Mouse (Mus musculus): Measurements from ENCODE around the gene Lamc2. TPM values are rescaled to one million over a fixed set of nuclear protein-coding genes. Genes with fewer than 3 reads are reported as not detected.

The Lamc2 gene
- polyA plus RNA-seq, 1 experiment from 2014 or later: 10.0 TPM

- Histone ChIP-seq H3K4me1 (peaks cover 22% of the 10 kb centered on the region), H3K27ac (replicated peaks) (no peak overlapping the region), H3K36me3 (peaks cover 7% of the 10 kb centered on the region; the same call in 1 of the 2 replicates), H3K9ac (no peak overlapping the region), H3K4me3 (no peak overlapping the region), H3K27me3 (replicated peaks) (no peaks in the 10 kb centered on the region), H3K4me2 (no peak overlapping the region), H3K9me3 (no peaks in the 10 kb centered on the region)
- ATAC-seq (ENCODE audit: extremely low read depth, insufficient number of reproducible peaks, low FRiP score, low TSS enrichment): no peak
- 66% methylated on average over 11 of the region's 11 CpGs for WGBS
Measured at GRCm38 (mm10) chr1:153144021-153144420, 42.2 kb downstream of the Lamc2 start.

- WGBS: 14% methylated on average over 8 of the region's 8 CpGs
- ATAC-seq (ENCODE audit: extremely low read depth, insufficient number of reproducible peaks, low FRiP score, low TSS enrichment): no peak
- Histone ChIP-seq H3K27me3 (replicated peaks) (no peaks in the 10 kb centered on the region), H3K36me3 (no peaks in the 10 kb centered on the region), H3K4me3 (no peak overlapping the region), H3K27ac (replicated peaks) (0 out of 2 replicates have a peak overlapping the region, but pooled peaks have one; percentile 30), H3K9me3 (no peaks in the 10 kb centered on the region), H3K4me1 (peaks cover 37% of the 10 kb centered on the region), H3K4me2 (no peak overlapping the region), H3K9ac (no peak overlapping the region; the same call in 1 of the 2 replicates)
Measured at GRCm38 (mm10) chr1:153140747-153141228, 45.5 kb downstream of the Lamc2 start.

GRCm38 (mm10) chr1:153140265-153140664, 46.0 kb downstream of the Lamc2 start:
- Histone ChIP-seq H3K9ac (peak overlapping the region; percentile 20; the same call in 1 of the 2 replicates), H3K27me3 (replicated peaks) (no peaks in the 10 kb centered on the region), H3K36me3 (no peaks in the 10 kb centered on the region), H3K9me3 (no peaks in the 10 kb centered on the region), H3K4me2 (no peak overlapping the region), H3K27ac (replicated peaks) (0 out of 2 replicates have a peak overlapping the region, but pooled peaks have one; percentile 30), H3K4me3 (no peak overlapping the region), H3K4me1 (peaks cover 38% of the 10 kb centered on the region)
- no peak for ATAC-seq (ENCODE audit: extremely low read depth, insufficient number of reproducible peaks, low FRiP score, low TSS enrichment)
- 70% methylated on average over 11 of the region's 11 CpGs for WGBS

GRCm38 (mm10) chr1:153139635-153140034, 46.6 kb downstream of the Lamc2 start:
- H3K9me3 ChIP-seq: no peaks in the 10 kb centered on the region
- H3K4me2 ChIP-seq: no peak overlapping the region
- no peaks in the 10 kb centered on the region for H3K36me3 ChIP-seq
- H3K4me1 ChIP-seq: peaks cover 44% of the 10 kb centered on the region
- H3K27ac ChIP-seq (replicated peaks): 0 out of 2 replicates have a peak overlapping the region, but pooled peaks have one; percentile 15
- no peaks in the 10 kb centered on the region for H3K27me3 ChIP-seq (replicated peaks)
- no peak overlapping the region for H3K4me3 ChIP-seq
- no peak for ATAC-seq (ENCODE audit: extremely low read depth, insufficient number of reproducible peaks, low FRiP score, low TSS enrichment)
- H3K9ac ChIP-seq: peak overlapping the region; percentile 20; the same call in 1 of the 2 replicates
- WGBS: 28% methylated on average over 7 of the region's 7 CpGs

GRCm38 (mm10) chr1:153138486-153138885, 47.8 kb downstream of the Lamc2 start:
- WGBS: 82% methylated on average over 5 of the region's 5 CpGs
- no peak for ATAC-seq (ENCODE audit: extremely low read depth, insufficient number of reproducible peaks, low FRiP score, low TSS enrichment)
- no peak overlapping the region for H3K27ac ChIP-seq (replicated peaks)
- H3K36me3 ChIP-seq: no peaks in the 10 kb centered on the region
- H3K4me3 ChIP-seq: no peak overlapping the region
- no peak overlapping the region for H3K4me2 ChIP-seq
- H3K9me3 ChIP-seq: no peaks in the 10 kb centered on the region
- H3K27me3 ChIP-seq (replicated peaks): no peaks in the 10 kb centered on the region
- H3K9ac ChIP-seq: no peak overlapping the region
- H3K4me1 ChIP-seq: peaks cover 56% of the 10 kb centered on the region

- H3K9ac ChIP-seq: no peak overlapping the region
- H3K27me3 ChIP-seq (replicated peaks): no peaks in the 10 kb centered on the region
- no peak overlapping the region for H3K4me2 ChIP-seq
- no peak for ATAC-seq (ENCODE audit: extremely low read depth, insufficient number of reproducible peaks, low FRiP score, low TSS enrichment)
- H3K4me1 ChIP-seq: peaks cover 66% of the 10 kb centered on the region
- no peak overlapping the region for H3K4me3 ChIP-seq
- H3K27ac ChIP-seq (replicated peaks): no peak overlapping the region
- no peaks in the 10 kb centered on the region for H3K9me3 ChIP-seq
- H3K36me3 ChIP-seq: no peaks in the 10 kb centered on the region
- 54% methylated on average over 13 of the region's 13 CpGs for WGBS
Measured at GRCm38 (mm10) chr1:153136647-153137046, 49.6 kb downstream of the Lamc2 start.

- peak overlapping the region; percentile 67 for H3K9ac ChIP-seq
- H3K36me3 ChIP-seq: no peaks in the 10 kb centered on the region
- WGBS: 12% methylated on average over 9 of the region's 9 CpGs
- H3K4me3 ChIP-seq: no peak overlapping the region
- no peaks in the 10 kb centered on the region for H3K9me3 ChIP-seq
- peak overlapping the region; percentile 34 for H3K4me2 ChIP-seq
- peak overlapping the region; percentile 94 for H3K27ac ChIP-seq (replicated peaks)
- ATAC-seq (ENCODE audit: extremely low read depth, insufficient number of reproducible peaks, low FRiP score, low TSS enrichment): no peak
- no peaks in the 10 kb centered on the region for H3K27me3 ChIP-seq (replicated peaks)
- H3K4me1 ChIP-seq: peaks cover 67% of the 10 kb centered on the region
Measured at GRCm38 (mm10) chr1:153133865-153134781, 52.1 kb downstream of the Lamc2 start.

GRCm38 (mm10) chr1:153129992-153130713, 56.1 kb downstream of the Lamc2 start:
- Histone ChIP-seq H3K27me3 (replicated peaks) (no peaks in the 10 kb centered on the region), H3K9me3 (no peaks in the 10 kb centered on the region), H3K4me1 (peaks cover 77% of the 10 kb centered on the region), H3K36me3 (no peaks in the 10 kb centered on the region), H3K27ac (replicated peaks) (peak overlapping the region; percentile 81), H3K4me3 (no peak overlapping the region), H3K4me2 (peak overlapping the region; percentile 7; the same call in 1 of the 2 replicates), H3K9ac (no peak overlapping the region; the same call in 1 of the 2 replicates)
- no peak for ATAC-seq (ENCODE audit: extremely low read depth, insufficient number of reproducible peaks, low FRiP score, low TSS enrichment)
- WGBS: 52% methylated on average over 11 of the region's 11 CpGs

GRCm38 (mm10) chr1:153128780-153129179, 57.5 kb downstream of the Lamc2 start:
- 51% methylated on average over 8 of the region's 8 CpGs for WGBS
- H3K4me1 ChIP-seq: peaks cover 63% of the 10 kb centered on the region
- H3K9ac ChIP-seq: no peak overlapping the region
- H3K36me3 ChIP-seq: peaks cover 2% of the 10 kb centered on the region; the same call in 1 of the 2 replicates
- H3K9me3 ChIP-seq: no peaks in the 10 kb centered on the region
- H3K4me3 ChIP-seq: no peak overlapping the region
- no peak for ATAC-seq (ENCODE audit: extremely low read depth, insufficient number of reproducible peaks, low FRiP score, low TSS enrichment)
- H3K4me2 ChIP-seq: no peak overlapping the region
- H3K27ac ChIP-seq (replicated peaks): peak overlapping the region; percentile 81; the same call in 1 of the 2 replicates
- H3K27me3 ChIP-seq (replicated peaks): no peaks in the 10 kb centered on the region

GRCm38 (mm10) chr1:153127622-153128021, 58.6 kb downstream of the Lamc2 start:
- H3K4me1 ChIP-seq: peaks cover 52% of the 10 kb centered on the region
- H3K4me2 ChIP-seq: no peak overlapping the region
- 32% methylated on average over 4 of the region's 4 CpGs for WGBS
- peak overlapping the region; percentile 26; the same call in 1 of the 2 replicates for H3K27ac ChIP-seq (replicated peaks)
- no peaks in the 10 kb centered on the region for H3K27me3 ChIP-seq (replicated peaks)
- no peaks in the 10 kb centered on the region for H3K9me3 ChIP-seq
- H3K4me3 ChIP-seq: no peak overlapping the region
- peaks cover 4% of the 10 kb centered on the region; the same call in 1 of the 2 replicates for H3K36me3 ChIP-seq
- ATAC-seq (ENCODE audit: extremely low read depth, insufficient number of reproducible peaks, low FRiP score, low TSS enrichment): no peak
- H3K9ac ChIP-seq: no peak overlapping the region

Measured in heart, embryonic 13.5 days (tissue).